Mouse (Mus musculus) left cerebral cortex, adult 2 months (tissue): ENCODE measurements around the gene Cdk5. TPM values are rescaled to one million over a fixed set of nuclear protein-coding genes. Genes with fewer than 3 reads are reported as not detected.
"Not testable (repeated sequence)": the region's sequence is repeated elsewhere in the genome, so short reads cannot be mapped to it uniquely, and the experiment has no call there.

Source experiments
- DNase-seq, 2 experiments: peaks; one replicate each; pipeline ENCODE4 v3.0.0; 2021 to 2022; ENCODE audit warnings: low spot score in 2 of 2, mixed read lengths in 1 of 2; ENCODE audit errors: extremely low spot score in 1 of 2
- H3K27ac ChIP-seq: fragments of 200-600 bp; 2 replicates; pipeline ENCODE4 v1.8.1; 2022
- H3K4me3 ChIP-seq: fragments of 200-600 bp; 2 replicates; pipeline ENCODE4 v1.8.1; 2022
- CTCF ChIP-seq: fragments of 200-600 bp; IDR thresholded peaks from 2 replicates; pipeline ENCODE4 v1.8.1; 2022; ENCODE audit warnings: antibody characterized with exemption, mild to moderate bottlenecking, moderate library complexity
- intact Hi-C: fragments of 180-260 bp; cut with DNase I; formaldehyde crosslinking; loops from one replicate; pipeline ENCODE4 v1.15.1; 2025
- total RNA-seq, 2 experiments: library from RNA; stranded (reverse); gene quantifications; 2 replicates each; pipeline ENCODE4 v1.2.3; 2021

Cdk5 gene
- total RNA-seq, 2 experiments from 2014 or later = 118 to 129 TPM

GRCm38 (mm10) chr5:24409466-24409865 is 13.9 kb downstream of the Cdk5 start:
- intact Hi-C loops = no loop called here

GRCm38 (mm10) chr5:24408651-24409050 is 14.7 kb downstream of the Cdk5 start:
- no peak for TF ChIP-seq CTCF
- DNase-seq = no peak
- no peak overlapping the region for H3K4me3 ChIP-seq
- intact Hi-C loops = no loop called here
- peak overlapping the region; percentile 36; the same call in 1 of the 2 replicates for H3K27ac ChIP-seq

More at GRCm38 (mm10) chr5:24409466-24409865, 13.9 kb downstream of the Cdk5 start:
- no peak for DNase-seq
- H3K4me3 ChIP-seq = no peak overlapping the region
- H3K27ac ChIP-seq = no peak overlapping the region
- no peak for TF ChIP-seq CTCF

DNA sequence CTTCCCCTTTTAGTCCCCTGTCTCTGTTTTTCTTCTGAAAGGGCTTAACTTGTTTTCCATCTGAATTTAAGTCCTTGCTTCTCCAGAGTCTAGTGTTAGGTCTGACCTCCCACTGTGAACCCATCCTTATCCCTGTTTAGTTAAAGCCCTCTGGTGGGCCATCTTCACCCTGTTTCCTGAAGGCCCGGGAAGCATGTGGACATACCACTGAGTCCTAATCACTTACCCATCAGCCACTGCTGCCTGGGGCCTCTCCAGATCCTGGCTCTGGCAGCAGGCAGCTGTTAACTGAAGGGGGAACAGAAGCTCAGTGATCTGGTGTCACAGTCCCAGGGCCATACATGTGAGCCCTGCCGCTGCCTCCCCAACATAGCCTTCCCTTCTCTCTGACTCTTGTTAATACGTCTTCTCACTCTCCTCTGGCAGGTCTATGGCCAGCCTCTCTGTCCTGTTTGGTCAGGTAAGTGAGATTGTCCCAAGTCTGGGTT is 17.9 kb downstream of the Cdk5 start:
- H3K4me3 ChIP-seq = no peak overlapping the region
- H3K27ac ChIP-seq = peak overlapping the region; percentile 55
- DNase-seq = no peak
- intact Hi-C loops = no loop called here
- TF ChIP-seq CTCF = no peak

- DNase-seq = no peak
- Histone ChIP-seq H3K27ac (peak overlapping the region; percentile 55), H3K4me3 (no peak overlapping the region)
- intact Hi-C loops = no loop called here
- TF ChIP-seq CTCF = no peak
These were observed 18.6 kb downstream of the Cdk5 start for GRCm38 (mm10) chr5:24404594-24405360.

DNA sequence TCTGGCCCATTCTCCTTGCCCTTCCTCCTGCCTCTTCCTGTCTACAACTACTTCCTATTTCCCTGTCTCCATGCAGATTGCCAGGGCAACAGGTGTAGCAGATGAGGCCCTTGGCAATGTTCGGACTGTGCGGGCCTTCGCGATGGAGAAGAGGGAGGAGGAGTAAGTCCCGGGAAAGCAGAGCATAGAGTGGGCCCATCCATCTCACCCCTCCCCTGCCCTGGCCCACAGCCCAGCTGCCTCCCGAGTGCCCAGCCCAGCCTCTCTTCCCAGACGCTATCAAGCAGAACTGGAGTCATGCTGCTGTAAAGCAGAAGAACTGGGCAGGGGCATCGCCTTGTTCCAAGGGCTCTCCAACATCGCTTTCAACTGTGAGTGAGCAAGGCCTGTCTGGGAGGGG is 21.4 kb downstream of the Cdk5 start:
- Histone ChIP-seq H3K4me3 (no peak overlapping the region), H3K27ac (no peak overlapping the region)
- intact Hi-C loops = no loop called here
- no peak for DNase-seq
- no peak for TF ChIP-seq CTCF

- DNase-seq = no peak
- no peak overlapping the region for H3K4me3 ChIP-seq
- no peak for TF ChIP-seq CTCF
- no peak overlapping the region for H3K27ac ChIP-seq
- intact Hi-C loops = no loop called here
These were observed 22.3 kb downstream of the Cdk5 start for GRCm38 (mm10) chr5:24400911-24401605.

GRCm38 (mm10) chr5:24400362-24400761 is 23.0 kb downstream of the Cdk5 start:
- H3K4me3 ChIP-seq = no peak overlapping the region
- TF ChIP-seq CTCF = no peak
- H3K27ac ChIP-seq = no peak overlapping the region
- no peak for DNase-seq
- intact Hi-C loops = no loop called here

- H3K27ac ChIP-seq = no peak overlapping the region
- no peak overlapping the region for H3K4me3 ChIP-seq
- intact Hi-C loops = loop anchor here (5.0 kb wide), 1 partner anchor 73 kb away; no protein-coding TSS in a partner anchor
- DNase-seq = no peak
- TF ChIP-seq CTCF = no peak
These were observed 23.6 kb downstream of the Cdk5 start for GRCm38 (mm10) chr5:24399686-24400085.

DNA sequence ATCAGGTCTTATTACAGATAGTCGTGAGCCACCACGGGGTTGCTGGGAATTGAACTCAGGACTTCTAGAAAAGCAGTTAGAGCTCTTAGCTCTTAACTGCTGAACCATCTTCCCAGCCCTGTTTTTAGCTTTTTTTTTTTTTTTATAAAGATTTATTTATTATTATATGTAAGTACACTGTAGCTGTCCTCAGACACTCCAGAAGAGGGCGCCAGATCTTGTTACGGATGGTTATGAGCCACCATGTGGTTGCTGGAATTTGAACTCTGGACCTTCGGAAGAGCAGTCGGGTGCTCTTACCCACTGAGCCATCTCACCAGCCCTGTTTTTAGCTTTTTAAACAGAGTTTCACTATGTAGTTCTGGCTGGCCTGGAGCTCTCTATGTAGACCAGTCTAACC is 27.1 kb downstream of the Cdk5 start:
- not testable (repeated sequence) for DNase-seq, H3K4me3 ChIP-seq, H3K27ac ChIP-seq
- intact Hi-C loops = loop anchor here (5.0 kb wide), 1 partner anchor 76 kb away; no protein-coding TSS in a partner anchor
- peak; percentile 38 for TF ChIP-seq CTCF

GRCm38 (mm10) chr5:24394165-24394894 is 29.0 kb downstream of the Cdk5 start:
- peak overlapping the region; percentile 70 for H3K4me3 ChIP-seq
- peak; percentile 93 to 94 for DNase-seq
- intact Hi-C loops = loop anchor here (2.0 kb wide), 1 partner anchor 30 kb away; no protein-coding TSS in a partner anchor
- H3K27ac ChIP-seq = peak overlapping the region; percentile 96
- TF ChIP-seq CTCF = peak; percentile 72

- Histone ChIP-seq H3K4me3 (peak within 1 kb of the TSS; percentile 70), H3K27ac (peak within 1 kb of the TSS; percentile 96)
- DNase-seq = peak; percentile 84 to 89
- intact Hi-C loops = no loop called here
- TF ChIP-seq CTCF = peak; percentile 97
These were observed 29.8 kb downstream of the Cdk5 start, which contains the start of gene Abcb8 for GRCm38 (mm10) chr5:24393392-24393997. Gene Abcb8, plus strand, starts transcription at chr5:24393663.
